Comparison of ENCODE assay signal across 8 mouse cellular contexts in genomic region chr6:55717209-55717608, GRCm38 (mm10). TPM values are rescaled to one million over a fixed set of nuclear protein-coding genes. Genes with fewer than 3 reads are reported as not detected.
DNase-seq lines count a peak whose midpoint lies in the region; ATAC-seq lines count a peak whose summit lies in the region.

No protein-coding gene starts in this region.

- H3K36me3 ChIP-seq in hindbrain, embryonic 11.5 days (ENCODE audit: control insufficient read depth, insufficient read depth, low read length), result no peaks in the 10 kb centered on the region
- H3K36me3 ChIP-seq in hindbrain, embryonic 16.5 days (ENCODE audit: control insufficient read depth, insufficient read depth, low read length), result no peaks in the 10 kb centered on the region
- H3K36me3 ChIP-seq in kidney, embryonic 14.5 days (ENCODE audit: control insufficient read depth, insufficient read depth, low read length), result no peaks in the 10 kb centered on the region
- H3K36me3 ChIP-seq in limb, embryonic 10.5 days, result no peaks in the 10 kb centered on the region

- no peaks in the 10 kb centered on the region for H3K4me1 ChIP-seq in hindbrain, embryonic 11.5 days (replicated peaks; ENCODE audit: control insufficient read depth, insufficient read depth, low read length)
- H3K4me1 ChIP-seq in hindbrain, embryonic 16.5 days (ENCODE audit: control insufficient read depth, insufficient read depth, low read depth, low read length), result no peaks in the 10 kb centered on the region
- no peaks in the 10 kb centered on the region for H3K4me1 ChIP-seq in kidney, embryonic 14.5 days (ENCODE audit: control insufficient read depth, insufficient read depth, low read length)
- no peaks in the 10 kb centered on the region for H3K4me1 ChIP-seq in limb, embryonic 10.5 days

- peak; percentile 83 for DNase-seq in hindbrain, embryonic 11.5 days (ENCODE audit: low spot score)
- peak; percentile 14 for DNase-seq in c-Kit-positive CD71-positive TER-119-positive erythroid progenitor cells, embryonic 14.5 days (ENCODE audit: low spot score)
- DNase-seq in frontal cortex, postnatal 10 days (ENCODE audit: low spot score in 2 of 2), result peak; percentile 16 to 46
- DNase-seq in limb, embryonic 10.5 days (ENCODE audit: low spot score), result peak; percentile 77
- DNase-seq in ovary, postnatal 14 days (ENCODE audit: low spot score), result peak; percentile 63
- peak; percentile 73 for DNase-seq in urinary bladder, postnatal 14 days (ENCODE audit: low spot score)

- WGBS in hindbrain, embryonic 11.5 days, result 39% methylated on average over 5 of the region's 5 CpGs
- WGBS in hindbrain, embryonic 16.5 days, result 35% methylated on average over 5 of the region's 5 CpGs
- 33% methylated on average over 5 of the region's 5 CpGs for WGBS in kidney, embryonic 14.5 days
- 39% methylated on average over 5 of the region's 5 CpGs for WGBS in limb, embryonic 10.5 days

- ATAC-seq in hindbrain, embryonic 11.5 days (ENCODE audit: low FRiP score), result peak; percentile 71; the same call in 1 of the 2 replicates
- no peak for ATAC-seq in hindbrain, embryonic 16.5 days
- ATAC-seq in kidney, embryonic 14.5 days (ENCODE audit: low FRiP score, low TSS enrichment), result 0 out of 2 replicates have a peak, but pooled peaks have one; percentile 62

- no peak overlapping the region for H3K4me2 ChIP-seq in hindbrain, embryonic 11.5 days (replicated peaks; ENCODE audit: low read depth, low read length)
- H3K4me2 ChIP-seq in hindbrain, embryonic 16.5 days (ENCODE audit: low read length), result no peak overlapping the region
- no peak overlapping the region for H3K4me2 ChIP-seq in kidney, embryonic 14.5 days (replicated peaks; ENCODE audit: low read depth, low read length)

- H3K9me3 ChIP-seq in hindbrain, embryonic 11.5 days (ENCODE audit: control insufficient read depth, low read length), result no peaks in the 10 kb centered on the region
- H3K9me3 ChIP-seq in hindbrain, embryonic 16.5 days (ENCODE audit: control insufficient read depth, low read length), result no peaks in the 10 kb centered on the region
- no peaks in the 10 kb centered on the region for H3K9me3 ChIP-seq in kidney, embryonic 14.5 days (ENCODE audit: control insufficient read depth, low read length)
- no peaks in the 10 kb centered on the region for H3K9me3 ChIP-seq in limb, embryonic 10.5 days (replicated peaks)

- H3K27ac ChIP-seq in hindbrain, embryonic 11.5 days (ENCODE audit: low read depth, low read length), result no peak overlapping the region
- H3K27ac ChIP-seq in hindbrain, embryonic 16.5 days (ENCODE audit: low read depth, low read length), result no peak overlapping the region
- no peak overlapping the region for H3K27ac ChIP-seq in kidney, embryonic 14.5 days (ENCODE audit: low read depth, low read length)
- no peak overlapping the region for H3K27ac ChIP-seq in limb, embryonic 10.5 days

- no peak overlapping the region for H3K9ac ChIP-seq in hindbrain, embryonic 11.5 days (ENCODE audit: low read depth, low read length)
- no peak overlapping the region for H3K9ac ChIP-seq in hindbrain, embryonic 16.5 days (ENCODE audit: low read depth, low read length)
- H3K9ac ChIP-seq in kidney, embryonic 14.5 days (ENCODE audit: low read depth, low read length), result no peak overlapping the region

- no peaks in the 10 kb centered on the region for H3K27me3 ChIP-seq in hindbrain, embryonic 11.5 days (ENCODE audit: control insufficient read depth, insufficient read depth, low read length)
- no peaks in the 10 kb centered on the region for H3K27me3 ChIP-seq in hindbrain, embryonic 16.5 days (replicated peaks; ENCODE audit: control insufficient read depth, insufficient read depth, low read length)
- H3K27me3 ChIP-seq in kidney, embryonic 14.5 days (ENCODE audit: control insufficient read depth, insufficient read depth, low read length), result no peaks in the 10 kb centered on the region
- H3K27me3 ChIP-seq in limb, embryonic 10.5 days (ENCODE audit: low read depth, poor library complexity, severe bottlenecking), result no peaks in the 10 kb centered on the region

- no peak overlapping the region for H3K4me3 ChIP-seq in hindbrain, embryonic 11.5 days (ENCODE audit: low read depth, low read length)
- no peak overlapping the region for H3K4me3 ChIP-seq in hindbrain, embryonic 16.5 days (ENCODE audit: low read length)
- no peak overlapping the region for H3K4me3 ChIP-seq in kidney, embryonic 14.5 days (ENCODE audit: low read length)
- no peak overlapping the region for H3K4me3 ChIP-seq in limb, embryonic 10.5 days

RNA-seq across cellular contexts. Expression of gene Neurod6, which starts 36.1 kb away (rescaled TPM):
- 0.36 and 0.86 TPM in 2 replicates for polyA plus RNA-seq in hindbrain, embryonic 11.5 days (2014; fragmentation: Nextera tagmentation; extraction: Ambion mirVana)
- 33.5 and 39.9 TPM in 2 replicates for polyA plus RNA-seq in hindbrain, embryonic 16.5 days (2015; fragmentation: Nextera tagmentation; extraction: Ambion mirVana)
- polyA plus RNA-seq in kidney, embryonic 14.5 days (2014; fragmentation: Nextera tagmentation; extraction: Ambion mirVana), result not detected in 2 replicates
- polyA plus RNA-seq in limb, embryonic 10.5 days (2016; fragmentation: Nextera tagmentation; extraction: Ambion mirVana), result not detected in 2 replicates

Comparison
In these comparisons a context has a peak if more than half of its experiments do, and no peak if none do; other contexts are left out.
1. RNA of gene Neurod6, which starts 36.1 kb away (polyA plus RNA-seq): 33.5 to 39.9 TPM in hindbrain, embryonic 16.5 days; 0.36 to 0.86 TPM in hindbrain, embryonic 11.5 days, not detected in kidney, embryonic 14.5 days and not detected in limb, embryonic 10.5 days; every median in the first group is over 10 times any median in the second.
2. DNase-seq: peak in every context shown above with its lines; median percentile 83 in hindbrain, embryonic 11.5 days; 77 in limb, embryonic 10.5 days; 73 in urinary bladder, postnatal 14 days; 63 in ovary, postnatal 14 days; 31 in frontal cortex, postnatal 10 days; 14 in c-Kit-positive CD71-positive TER-119-positive erythroid progenitor cells, embryonic 14.5 days.